Mouse (Mus musculus): ENCODE data around the gene Sh3bp2.

DNA sequence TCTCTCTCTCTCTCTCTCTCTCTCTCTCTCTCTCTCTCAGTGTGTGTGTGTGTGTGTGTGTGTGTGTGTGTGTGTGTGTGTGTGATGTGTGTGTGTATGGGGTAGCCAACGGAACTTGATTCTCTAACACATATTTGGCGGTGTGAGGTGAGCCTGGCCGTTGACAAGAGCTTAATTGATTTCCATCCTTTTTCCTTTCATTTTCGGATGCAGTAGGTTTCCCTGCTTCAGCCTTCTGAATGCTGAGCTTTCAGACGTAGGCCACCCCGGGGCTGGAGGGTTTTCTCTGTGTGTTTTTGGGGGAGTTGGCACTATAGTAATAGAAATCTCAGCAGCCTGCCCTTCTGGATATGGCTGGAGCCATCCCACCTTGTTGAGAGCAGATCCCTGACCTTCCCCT lies 24.6 kb downstream of the Sh3bp2 start:
- TF ChIP-seq CTCF (IDR thresholded peaks at IDR 0.05; ENCODE audit: low read depth, low read length), result no peak
- no peak for TF ChIP-seq POLR2A (IDR thresholded peaks at IDR 0.05; ENCODE audit: borderline replicate concordance, low read depth, low read length)
